Mouse (Mus musculus): ENCODE results near the gene Tcf7l2. TPM values are rescaled to one million over a fixed set of nuclear protein-coding genes. Genes with fewer than 3 reads are reported as not detected.
A peak's percentile ranks its signal among the peaks of the same experiment; 100 is the strongest.

The Tcf7l2 gene
- polyA plus RNA-seq, 1 experiment from 2014 or later, result 29.6 TPM

DNA sequence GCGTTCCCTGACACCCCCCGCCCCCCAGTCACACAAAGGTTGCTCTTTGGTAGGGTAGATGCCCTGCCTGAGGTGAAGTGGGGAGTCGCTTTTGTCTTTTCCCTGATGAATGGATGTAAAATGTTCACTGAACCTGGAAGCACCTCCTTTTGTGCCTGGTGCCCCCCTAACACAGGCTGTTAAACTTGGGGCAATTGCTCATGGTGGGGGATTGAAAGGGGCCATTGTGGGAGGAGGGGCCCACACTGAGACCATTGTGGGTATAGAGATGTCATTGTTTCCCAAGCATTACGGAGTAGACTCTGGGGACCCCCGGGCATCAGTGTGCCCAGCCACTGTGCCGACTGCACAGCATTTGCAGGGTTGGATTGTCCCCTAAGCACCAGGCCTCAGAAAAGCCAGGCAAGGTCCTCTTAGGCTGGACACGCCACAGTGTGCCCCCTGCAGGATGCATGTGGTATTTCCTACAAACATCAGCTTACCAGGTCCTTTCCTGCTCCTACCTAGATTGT, 135.8 kb downstream of the Tcf7l2 start:
- H3K4me2 ChIP-seq, result no peak overlapping the region
- 20% methylated on average over 7 of the region's 7 CpGs for WGBS
- no peak overlapping the region for H3K27ac ChIP-seq
- H3K4me1 ChIP-seq (replicated peaks), result peaks cover 22% of the 10 kb centered on the region
- no peaks in the 10 kb centered on the region for H3K36me3 ChIP-seq
- ATAC-seq (ENCODE audit: low FRiP score), result peak; percentile 77
- no peak overlapping the region for H3K9ac ChIP-seq
- H3K9me3 ChIP-seq, result no peaks in the 10 kb centered on the region
- H3K27me3 ChIP-seq, result peaks cover 23% of the 10 kb centered on the region
- H3K4me3 ChIP-seq, result no peak overlapping the region

DNA sequence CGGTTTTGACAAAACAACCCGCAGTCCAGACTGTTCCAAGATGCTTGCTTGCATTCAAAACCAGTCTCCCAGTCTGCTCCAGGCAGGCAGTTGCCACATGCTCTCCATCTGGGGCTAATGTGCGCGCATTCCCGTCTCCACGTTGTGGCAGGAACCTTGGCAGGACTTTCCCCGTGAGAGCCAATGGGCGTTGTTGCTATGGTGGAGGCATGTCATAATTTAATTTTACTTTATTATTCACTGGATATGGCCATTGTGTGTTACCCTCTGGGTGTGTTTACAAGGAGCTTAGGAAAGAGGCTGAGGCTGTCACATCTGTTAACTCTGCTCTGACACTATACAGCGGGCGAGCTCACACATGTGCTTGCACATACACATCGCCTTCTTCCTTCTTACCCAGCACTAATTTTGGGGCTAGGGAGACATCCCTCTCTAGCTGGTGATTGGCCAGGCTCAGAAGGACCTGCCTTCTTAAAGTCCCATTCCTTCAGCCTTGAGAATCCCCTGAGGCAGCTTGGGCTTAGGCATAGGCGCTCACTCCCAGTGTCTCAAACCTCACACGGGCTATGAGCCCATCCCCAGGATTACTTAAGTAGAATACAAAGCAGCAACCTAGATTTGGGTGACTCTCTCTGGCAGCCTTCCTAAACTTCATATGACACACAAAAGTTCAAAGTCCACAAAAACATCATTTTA, 139.2 kb downstream of the Tcf7l2 start:
- Histone ChIP-seq H3K27me3 (peaks cover 26% of the 10 kb centered on the region), H3K9ac (no peak overlapping the region), H3K4me2 (peak overlapping the region; percentile 6; the same call in 1 of the 2 replicates), H3K27ac (no peak overlapping the region), H3K9me3 (no peaks in the 10 kb centered on the region), H3K36me3 (no peaks in the 10 kb centered on the region), H3K4me1 (replicated peaks) (peaks cover 22% of the 10 kb centered on the region), H3K4me3 (no peak overlapping the region)
- WGBS, result 29% methylated on average over 13 of the region's 13 CpGs
- peak; percentile 36; the same call in 1 of the 2 replicates for ATAC-seq (ENCODE audit: low FRiP score)

- peaks cover 34% of the 10 kb centered on the region for H3K27me3 ChIP-seq
- no peaks in the 10 kb centered on the region for H3K36me3 ChIP-seq
- 35% methylated on average over 14 of the region's 14 CpGs for WGBS
- H3K9ac ChIP-seq, result no peak overlapping the region
- ATAC-seq (ENCODE audit: low FRiP score), result no peak
- no peak overlapping the region for H3K4me2 ChIP-seq
- H3K4me3 ChIP-seq, result no peak overlapping the region
- H3K9me3 ChIP-seq, result no peaks in the 10 kb centered on the region
- H3K4me1 ChIP-seq (replicated peaks), result peaks cover 3% of the 10 kb centered on the region; the same call in 1 of the 2 replicates
- no peak overlapping the region for H3K27ac ChIP-seq
These were observed 144.9 kb downstream of the Tcf7l2 start for GRCm38 (mm10) chr19:55886536-55886935.

GRCm38 (mm10) chr19:55891692-55892183, 150.1 kb downstream of the Tcf7l2 start:
- Histone ChIP-seq H3K27ac (no peak overlapping the region), H3K9ac (no peak overlapping the region), H3K27me3 (peaks cover 66% of the 10 kb centered on the region), H3K9me3 (no peaks in the 10 kb centered on the region), H3K36me3 (no peaks in the 10 kb centered on the region), H3K4me3 (no peak overlapping the region), H3K4me2 (no peak overlapping the region), H3K4me1 (replicated peaks) (peaks cover 19% of the 10 kb centered on the region)
- ATAC-seq (ENCODE audit: low FRiP score), result no peak
- WGBS, result 59% methylated on average over 9 of the region's 9 CpGs

DNA sequence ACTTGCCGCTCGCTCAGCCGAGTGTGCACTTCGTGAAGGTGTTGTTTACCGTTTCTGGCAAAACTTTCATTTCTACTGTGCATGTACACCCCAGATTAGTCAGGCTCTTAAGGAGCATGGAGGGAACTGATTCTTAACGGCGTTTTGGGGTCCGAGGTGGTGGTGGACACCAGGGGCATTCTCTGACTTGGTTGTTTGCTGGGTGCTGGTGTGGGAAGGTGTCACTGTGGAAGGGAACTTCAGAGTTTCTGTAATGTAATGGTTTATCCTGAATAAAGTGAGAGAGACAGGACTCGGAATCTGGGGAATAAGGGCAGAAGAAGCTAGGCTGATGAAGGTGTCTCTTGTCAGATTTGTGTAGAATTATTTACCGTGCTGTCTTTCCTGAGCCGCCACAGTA, 151.9 kb downstream of the Tcf7l2 start:
- Histone ChIP-seq H3K27me3 (peaks cover 77% of the 10 kb centered on the region), H3K9ac (no peak overlapping the region), H3K4me1 (replicated peaks) (peaks cover 23% of the 10 kb centered on the region), H3K27ac (no peak overlapping the region), H3K4me2 (no peak overlapping the region), H3K4me3 (no peak overlapping the region), H3K36me3 (no peaks in the 10 kb centered on the region), H3K9me3 (no peaks in the 10 kb centered on the region)
- ATAC-seq (ENCODE audit: low FRiP score), result no peak
- 65% methylated on average over 11 of the region's 11 CpGs for WGBS

DNA sequence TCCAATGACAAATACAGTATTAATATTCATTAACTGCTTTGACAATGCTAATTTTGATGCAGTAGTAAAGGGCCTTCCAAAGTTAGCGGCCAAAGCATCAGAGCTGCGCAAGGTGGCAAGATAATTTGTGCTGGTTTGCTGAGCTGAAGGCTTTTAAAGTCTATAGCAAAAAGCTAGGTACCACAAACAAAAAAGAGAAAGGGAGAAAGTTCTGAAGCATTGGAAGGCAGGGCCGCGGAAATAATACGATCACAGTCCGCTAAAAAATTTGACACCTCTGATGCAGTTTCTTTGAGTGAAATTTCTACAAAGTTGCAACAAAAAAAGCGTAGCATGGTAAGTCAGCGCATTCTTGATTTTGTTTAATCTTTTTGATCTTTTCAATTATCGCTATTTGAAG, 152.8 kb downstream of the Tcf7l2 start:
- Histone ChIP-seq H3K4me2 (no peak overlapping the region), H3K4me1 (replicated peaks) (peaks cover 23% of the 10 kb centered on the region), H3K9me3 (no peaks in the 10 kb centered on the region), H3K36me3 (no peaks in the 10 kb centered on the region), H3K27me3 (peaks cover 84% of the 10 kb centered on the region), H3K9ac (no peak overlapping the region), H3K27ac (no peak overlapping the region), H3K4me3 (no peak overlapping the region)
- WGBS, result 19% methylated on average over 9 of the region's 9 CpGs
- ATAC-seq (ENCODE audit: low FRiP score), result no peak

- H3K9me3 ChIP-seq, result no peaks in the 10 kb centered on the region
- H3K27me3 ChIP-seq, result peaks cover 88% of the 10 kb centered on the region
- H3K4me2 ChIP-seq, result peak overlapping the region; percentile 55
- H3K9ac ChIP-seq, result peak overlapping the region; percentile 39; the same call in 1 of the 2 replicates
- no peaks in the 10 kb centered on the region for H3K36me3 ChIP-seq
- peak overlapping the region; percentile 27 for H3K4me3 ChIP-seq
- no peak overlapping the region for H3K27ac ChIP-seq
- H3K4me1 ChIP-seq (replicated peaks), result peaks cover 23% of the 10 kb centered on the region
- peak; percentile 69 for ATAC-seq (ENCODE audit: low FRiP score)
- under 1% methylated on average over 27 of the region's 27 CpGs for WGBS
These were observed 153.7 kb downstream of the Tcf7l2 start for GRCm38 (mm10) chr19:55895317-55895716.

GRCm38 (mm10) chr19:55895807-55896420, 154.3 kb downstream of the Tcf7l2 start:
- H3K27me3 ChIP-seq, result peaks cover 91% of the 10 kb centered on the region
- H3K9ac ChIP-seq, result 0 out of 2 replicates have a peak overlapping the region, but pooled peaks have one; percentile 39
- H3K4me1 ChIP-seq (replicated peaks), result peaks cover 23% of the 10 kb centered on the region
- peak overlapping the region; percentile 55 for H3K4me2 ChIP-seq
- peak overlapping the region; percentile 27; the same call in 1 of the 2 replicates for H3K4me3 ChIP-seq
- no peak for ATAC-seq (ENCODE audit: low FRiP score)
- H3K9me3 ChIP-seq, result no peaks in the 10 kb centered on the region
- 9% methylated on average over 4 of the region's 4 CpGs for WGBS
- H3K27ac ChIP-seq, result no peak overlapping the region
- H3K36me3 ChIP-seq, result no peaks in the 10 kb centered on the region

DNA sequence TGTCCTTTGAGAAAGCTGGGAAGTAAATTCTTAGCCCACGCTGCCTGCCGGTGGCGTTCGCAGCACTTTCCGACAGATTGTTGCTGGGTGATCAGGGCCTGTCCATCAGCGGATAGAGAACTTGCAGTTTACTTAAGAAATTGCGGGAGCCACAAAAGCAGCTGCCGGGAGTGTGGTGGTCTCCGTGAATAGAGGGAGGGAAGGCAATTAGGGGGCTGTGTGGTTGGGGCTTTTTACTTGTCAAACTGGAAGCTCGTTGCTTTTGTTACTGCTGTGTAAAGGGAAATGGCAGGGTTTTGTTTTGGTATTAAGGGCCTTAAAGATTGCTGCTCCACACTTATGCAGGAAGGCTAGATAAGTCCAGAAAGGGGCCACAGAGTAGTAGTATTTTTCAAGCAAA, 155.0 kb downstream of the Tcf7l2 start:
- 5% methylated on average over 10 of the region's 10 CpGs for WGBS

GRCm38 (mm10) chr19:55902573-55903385, 161.2 kb downstream of the Tcf7l2 start:
- no peaks in the 10 kb centered on the region; the same call in 1 of the 2 replicates for H3K4me1 ChIP-seq (replicated peaks)

More for the DNA sequence above, 155.0 kb downstream of the Tcf7l2 start:
- Histone ChIP-seq H3K4me2 (0 out of 2 replicates have a peak overlapping the region, but pooled peaks have one; percentile 15), H3K9me3 (no peaks in the 10 kb centered on the region), H3K4me3 (no peak overlapping the region), H3K4me1 (replicated peaks) (peaks cover 23% of the 10 kb centered on the region), H3K36me3 (no peaks in the 10 kb centered on the region), H3K27me3 (peaks cover 91% of the 10 kb centered on the region), H3K27ac (no peak overlapping the region; the same call in 1 of the 2 replicates), H3K9ac (no peak overlapping the region)
- ATAC-seq (ENCODE audit: low FRiP score), result no peak

DNA sequence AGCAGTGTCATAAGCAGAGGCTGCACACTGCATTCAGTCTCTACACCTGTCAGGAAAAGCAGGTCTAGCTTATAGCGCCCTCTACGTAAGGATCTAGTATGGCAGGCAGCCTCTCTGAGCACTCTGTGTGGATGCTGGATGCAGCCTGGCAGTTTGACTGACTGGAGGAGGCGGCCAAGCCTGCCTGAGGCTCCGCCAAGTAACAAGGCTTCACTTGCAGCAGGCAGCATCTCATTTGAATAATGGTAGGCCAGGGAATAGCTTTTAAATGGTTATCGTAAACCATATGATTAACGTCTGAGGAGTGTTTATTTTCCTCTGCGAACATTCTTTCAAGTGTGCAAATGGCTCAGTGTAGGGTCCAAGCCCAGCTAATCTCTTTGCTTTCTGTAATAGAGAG, 167.4 kb downstream of the Tcf7l2 start:
- 41% methylated on average over 7 of the region's 7 CpGs for WGBS
- Histone ChIP-seq H3K36me3 (peaks cover 7% of the 10 kb centered on the region; the same call in 1 of the 2 replicates), H3K9me3 (no peaks in the 10 kb centered on the region), H3K9ac (no peak overlapping the region), H3K4me1 (replicated peaks) (peaks cover 15% of the 10 kb centered on the region), H3K27ac (no peak overlapping the region), H3K4me3 (no peak overlapping the region), H3K27me3 (peaks cover 18% of the 10 kb centered on the region; the same call in 1 of the 2 replicates), H3K4me2 (no peak overlapping the region)
- ATAC-seq (ENCODE audit: low FRiP score), result 0 out of 2 replicates have a peak, but pooled peaks have one; percentile 46

More at GRCm38 (mm10) chr19:55902573-55903385, 161.2 kb downstream of the Tcf7l2 start:
- Histone ChIP-seq H3K36me3 (no peaks in the 10 kb centered on the region), H3K4me3 (no peak overlapping the region), H3K4me2 (no peak overlapping the region), H3K9ac (no peak overlapping the region), H3K27ac (no peak overlapping the region), H3K9me3 (no peaks in the 10 kb centered on the region), H3K27me3 (peaks cover 75% of the 10 kb centered on the region)
- no peak for ATAC-seq (ENCODE audit: low FRiP score)
- WGBS, result 37% methylated on average over 12 of the region's 12 CpGs
